In genomic region chr2:152805111-152805490, GRCm38 (mm10) we compare ENCODE assay signal across 10 mouse cellular contexts. TPM values are rescaled to one million over a fixed set of nuclear protein-coding genes. Genes with fewer than 3 reads are reported as not detected.
DNase-seq lines count a peak whose midpoint lies in the region; ATAC-seq and TF ChIP-seq lines count a peak whose summit lies in the region.
"Had no signal": no experiment of that assay in that cellular context is flagged by ENCODE, and none has a peak within 500 bp of the region (broad histone marks: within the 10 kb centered on the region; RNA-seq: fewer than 3 reads in every experiment).

No protein-coding gene starts in this region.

- ATAC-seq in kidney, embryonic 14.5 days (ENCODE audit: low FRiP score, low TSS enrichment), result no peak
- no peak for ATAC-seq in embryonic facial prominence, embryonic 12.5 days (ENCODE audit: insufficient number of reproducible peaks, insufficient read depth, low FRiP score, low TSS enrichment)
- ATAC-seq in liver, embryonic 13.5 days (ENCODE audit: low read depth), result no peak

- H3K36me3 ChIP-seq in kidney, embryonic 14.5 days (ENCODE audit: control insufficient read depth, insufficient read depth, low read length), result peaks cover 6% of the 10 kb centered on the region; the same call in 1 of the 2 replicates
- H3K36me3 ChIP-seq in MEL (ENCODE audit: control insufficient read depth in 1 of 2, insufficient read depth in 2 of 2, low read length in 2 of 2), result peaks cover 0 to 15% of the 10 kb centered on the region in 2 experiments; a peak in 2 of 4 replicates
- H3K36me3 ChIP-seq in embryonic facial prominence, embryonic 12.5 days, result no peaks in the 10 kb centered on the region
- peaks cover 39% of the 10 kb centered on the region for H3K36me3 ChIP-seq in liver, embryonic 13.5 days

- no peak overlapping the region for H3K4me3 ChIP-seq in kidney, embryonic 14.5 days (ENCODE audit: low read length)
- H3K4me3 ChIP-seq in MEL (ENCODE audit: control insufficient read depth in 1 of 2, insufficient read depth in 1 of 2, low read depth in 2 of 2, low read length in 2 of 2), result no peak overlapping the region
- H3K4me3 ChIP-seq in embryonic facial prominence, embryonic 12.5 days, result no peak overlapping the region
- H3K4me3 ChIP-seq in liver, embryonic 13.5 days (replicated peaks), result no peak overlapping the region; the same call in 1 of the 2 replicates

- no peaks in the 10 kb centered on the region for H3K79me2 ChIP-seq in MEL (ENCODE audit: control insufficient read depth, insufficient read depth, low read length, poor library complexity)

- peaks cover 26% of the 10 kb centered on the region for H3K4me1 ChIP-seq in kidney, embryonic 14.5 days (ENCODE audit: control insufficient read depth, insufficient read depth, low read length)
- H3K4me1 ChIP-seq in MEL (ENCODE audit: control insufficient read depth in 1 of 2, insufficient read depth in 2 of 2, low read length in 2 of 2), result peaks cover 7 to 17% of the 10 kb centered on the region in 2 experiments
- H3K4me1 ChIP-seq in embryonic facial prominence, embryonic 12.5 days, result peaks cover 22% of the 10 kb centered on the region
- H3K4me1 ChIP-seq in liver, embryonic 13.5 days (replicated peaks), result peaks cover 94% of the 10 kb centered on the region

- no peak for TF ChIP-seq POLR2A in MEL (IDR thresholded peaks at IDR 0.05; ENCODE audit: control insufficient read depth in 1 of 2, insufficient read depth in 1 of 2, low read depth in 1 of 2, low read length in 2 of 2, poor library complexity in 1 of 2)

- H3K27ac ChIP-seq in kidney, embryonic 14.5 days (ENCODE audit: low read depth, low read length), result peak overlapping the region; percentile 82
- H3K27ac ChIP-seq in MEL (ENCODE audit: control insufficient read depth, low read depth, low read length), result peak overlapping the region; percentile 7; the same call in 1 of the 2 replicates
- H3K27ac ChIP-seq in embryonic facial prominence, embryonic 12.5 days, result peak overlapping the region; percentile 59
- peak overlapping the region; percentile 92 for H3K27ac ChIP-seq in liver, embryonic 13.5 days

- no peaks in the 10 kb centered on the region for H3K27me3 ChIP-seq in kidney, embryonic 14.5 days (ENCODE audit: control insufficient read depth, insufficient read depth, low read length)
- H3K27me3 ChIP-seq in MEL (ENCODE audit: control insufficient read depth in 1 of 2, insufficient read depth in 2 of 2, low read length in 2 of 2), result no peaks in the 10 kb centered on the region
- H3K27me3 ChIP-seq in embryonic facial prominence, embryonic 12.5 days, result no peaks in the 10 kb centered on the region
- H3K27me3 ChIP-seq in liver, embryonic 13.5 days, result no peaks in the 10 kb centered on the region

- WGBS in kidney, embryonic 14.5 days, result 38% methylated on average over 5 of the region's 5 CpGs
- 40% methylated on average over 5 of the region's 5 CpGs for WGBS in embryonic facial prominence, embryonic 12.5 days
- 62% methylated on average over 5 of the region's 5 CpGs for WGBS in liver, embryonic 13.5 days (ENCODE audit: insufficient replicate concordance)

- TF ChIP-seq EP300 in MEL (IDR thresholded peaks at IDR 0.05; ENCODE audit: low read depth in 1 of 2, low read length in 2 of 2), result no peak

- H3K9ac ChIP-seq in kidney, embryonic 14.5 days (ENCODE audit: low read depth, low read length), result peak overlapping the region; percentile 28; the same call in 1 of the 2 replicates
- H3K9ac ChIP-seq in MEL (ENCODE audit: control insufficient read depth, low read depth, low read length, poor library complexity, severe bottlenecking), result no peak overlapping the region
- no peak overlapping the region for H3K9ac ChIP-seq in embryonic facial prominence, embryonic 12.5 days
- H3K9ac ChIP-seq in liver, embryonic 13.5 days, result peak overlapping the region; percentile 65

- TF ChIP-seq CTCF in MEL (IDR thresholded peaks at IDR 0.05 in 2 of 3, conservative IDR thresholded peaks at IDR 0.05 in 1 of 3; ENCODE audit: control insufficient read depth in 1 of 3, insufficient read depth in 1 of 3, low read depth in 2 of 3, low read length in 3 of 3, poor library complexity in 1 of 3, severe bottlenecking in 1 of 3), result no peak

- H3K9me3 ChIP-seq in kidney, embryonic 14.5 days (ENCODE audit: control insufficient read depth, low read length), result no peaks in the 10 kb centered on the region
- H3K9me3 ChIP-seq in MEL (replicated peaks; ENCODE audit: insufficient read depth, low read length), result no peaks in the 10 kb centered on the region
- no peaks in the 10 kb centered on the region for H3K9me3 ChIP-seq in embryonic facial prominence, embryonic 12.5 days
- no peaks in the 10 kb centered on the region for H3K9me3 ChIP-seq in liver, embryonic 13.5 days (replicated peaks)

- TF ChIP-seq RAD21 in MEL (IDR thresholded peaks at IDR 0.05; ENCODE audit: low read depth, low read length), result no peak

- no peak overlapping the region; the same call in 1 of the 2 replicates for H3K4me2 ChIP-seq in kidney, embryonic 14.5 days (replicated peaks; ENCODE audit: low read depth, low read length)
- H3K4me2 ChIP-seq in embryonic facial prominence, embryonic 12.5 days (replicated peaks), result no peak overlapping the region
- H3K4me2 ChIP-seq in liver, embryonic 13.5 days, result peak overlapping the region; percentile 55

- DNase-seq in kidney, postnatal 14 days, result no peak
- DNase-seq in MEL (ENCODE audit: low read depth, low spot score), result no peak
- DNase-seq in liver, embryonic 13.5 days, result no peak
- no peak for DNase-seq in urinary bladder, postnatal 36 days (ENCODE audit: low spot score in 2 of 2)
- DNase-seq in retina, postnatal 1 day, result no peak
- DNase-seq in left cerebral cortex, adult 11 months (ENCODE audit: low spot score), result no peak
- DNase-seq: cerebellum, postnatal 36 days; spleen, adult 18-20 months had no signal

TF ChIP-seq in MEL, 35 proteins besides CTCF, POLR2A, EP300 and RAD21:
- TF ChIP-seq ELF1 (IDR thresholded peaks at IDR 0.05; ENCODE audit: low read depth, low read length), result no peak
- no peak for TF ChIP-seq USF1 (IDR thresholded peaks at IDR 0.05; ENCODE audit: low read depth, low read length)
- TF ChIP-seq SIN3A (IDR thresholded peaks at IDR 0.05; ENCODE audit: low read length), result no peak
- TF ChIP-seq CHD1 (IDR thresholded peaks at IDR 0.05; ENCODE audit: low read depth, low read length), result no peak
- TF ChIP-seq UBTF (IDR thresholded peaks at IDR 0.05; ENCODE audit: borderline replicate concordance, insufficient read depth, low read depth, low read length), result no peak
- TF ChIP-seq MAFK (IDR thresholded peaks at IDR 0.05; ENCODE audit: borderline replicate concordance, low read depth, low read length), result no peak
- no peak for TF ChIP-seq POLR2AphosphoS5 (IDR thresholded peaks at IDR 0.05; ENCODE audit: borderline replicate concordance, low read depth, low read length)
- no peak for TF ChIP-seq CHD2 (IDR thresholded peaks at IDR 0.05; ENCODE audit: low read length)
- no peak for TF ChIP-seq GABPA (IDR thresholded peaks at IDR 0.05; ENCODE audit: low read depth, low read length)
- no peak for TF ChIP-seq ZNF384 (IDR thresholded peaks at IDR 0.05; ENCODE audit: low read depth, low read length)
- no peak for TF ChIP-seq TCF12 (IDR thresholded peaks at IDR 0.05; ENCODE audit: low read depth, low read length)
- TF ChIP-seq GATA1 (IDR thresholded peaks at IDR 0.05; ENCODE audit: low read depth, low read length), result no peak
- TF ChIP-seq USF2 (IDR thresholded peaks at IDR 0.05; ENCODE audit: borderline replicate concordance in 1 of 2, insufficient read depth in 1 of 2, low read depth in 1 of 2, low read length in 2 of 2), result no peak
- no peak for TF ChIP-seq RCOR1 (IDR thresholded peaks at IDR 0.05; ENCODE audit: low read depth, low read length)
- no peak for TF ChIP-seq MAX (IDR thresholded peaks at IDR 0.05; ENCODE audit: low read length)

RNA-seq across cellular contexts. Expression of gene Bcl2l1, which starts 26.4 kb away (rescaled TPM):
- polyA plus RNA-seq in kidney, embryonic 14.5 days (2014; fragmentation: Nextera tagmentation; extraction: Ambion mirVana), result 66.9 and 96.1 TPM in 2 replicates
- 4.8 and 6.5 TPM in 2 replicates for total RNA-seq in MEL (2012; rRNA removed)
- 10 to 100 TPM in 1 of 2 experiments, not detected in 1; 23.9 TPM for polyA plus RNA-seq in MEL (2012; ENCODE audit: insufficient read depth in 1 of 2, insufficient read length in 2 of 2, low read depth in 1 of 2, low replicate concordance in 2 of 2, missing spikeins in 1 of 2)
- 104 and 105 TPM in 2 replicates for polyA plus RNA-seq in embryonic facial prominence, embryonic 12.5 days (2016; fragmentation: Nextera tagmentation; extraction: Ambion mirVana)
- polyA plus RNA-seq in liver, embryonic 13.5 days (2015; fragmentation: Nextera tagmentation; extraction: Ambion mirVana), result 148 and 164 TPM in 2 replicates

RNA-seq across cellular contexts. Expression of gene Tpx2, which starts 42.7 kb away (rescaled TPM):
- 107 and 124 TPM in 2 replicates for polyA plus RNA-seq in kidney, embryonic 14.5 days (2014; fragmentation: Nextera tagmentation; extraction: Ambion mirVana)
- 59.3 and 68.3 TPM in 2 replicates for total RNA-seq in MEL (2012; rRNA removed)
- polyA plus RNA-seq in MEL (2012; ENCODE audit: insufficient read depth in 1 of 2, insufficient read length in 2 of 2, low read depth in 1 of 2, low replicate concordance in 2 of 2, missing spikeins in 1 of 2), result 100 to 1,000 TPM in 1 of 2 experiments, not detected in 1; 131 TPM
- polyA plus RNA-seq in embryonic facial prominence, embryonic 12.5 days (2016; fragmentation: Nextera tagmentation; extraction: Ambion mirVana), result 92.4 and 106 TPM in 2 replicates
- polyA plus RNA-seq in liver, embryonic 13.5 days (2015; fragmentation: Nextera tagmentation; extraction: Ambion mirVana), result 59.8 and 79.4 TPM in 2 replicates

RNA-seq across cellular contexts. Expression of gene Cox4i2, which starts 51.1 kb away (rescaled TPM):
- polyA plus RNA-seq in kidney, embryonic 14.5 days (2014; fragmentation: Nextera tagmentation; extraction: Ambion mirVana), result 12.1 and 18.8 TPM in 2 replicates
- total RNA-seq in MEL (2012; rRNA removed), result not detected in 2 replicates
- under 1 TPM in 1 of 2 experiments, not detected in 1; 0.17 TPM for polyA plus RNA-seq in MEL (2012; ENCODE audit: insufficient read depth in 1 of 2, insufficient read length in 2 of 2, low read depth in 1 of 2, low replicate concordance in 2 of 2, missing spikeins in 1 of 2)
- 14.3 and 14.5 TPM in 2 replicates for polyA plus RNA-seq in embryonic facial prominence, embryonic 12.5 days (2016; fragmentation: Nextera tagmentation; extraction: Ambion mirVana)
- polyA plus RNA-seq in liver, embryonic 13.5 days (2015; fragmentation: Nextera tagmentation; extraction: Ambion mirVana), result 1.1 and 1.2 TPM in 2 replicates

Comparison
In these comparisons a context has a peak if more than half of its experiments do, and no peak if none do; other contexts are left out.
1. H3K27ac ChIP-seq: peak in every context shown above with its lines; median percentile 92 in liver, embryonic 13.5 days; 82 in kidney, embryonic 14.5 days; 59 in embryonic facial prominence, embryonic 12.5 days; 7 in MEL.
2. H3K9ac ChIP-seq: peak in kidney, embryonic 14.5 days (single experiment) and liver, embryonic 13.5 days (single experiment); none in MEL (single experiment) and embryonic facial prominence, embryonic 12.5 days (single experiment).